Mouse (Mus musculus): Measurements from ENCODE around the gene Adgrg7. TPM values are rescaled to one million over a fixed set of nuclear protein-coding genes. Genes with fewer than 3 reads are reported as not detected.
A peak's percentile ranks its signal among the peaks of the same experiment; 100 is the strongest.

Gene Adgrg7
- 27.2 and 43.0 TPM in 2 replicates for polyA plus RNA-seq (2012; rRNA removed)

- no peak for DNase-seq (ENCODE audit: low read depth, low spot score)
- 18% methylated on average over 8 of the region's 8 CpGs for WGBS
Measured at GRCm38 (mm10) chr16:56795481-56796139, at the start of gene Adgrg7. Adgrg7 (minus strand) TSS chr16:56795855.

DNA sequence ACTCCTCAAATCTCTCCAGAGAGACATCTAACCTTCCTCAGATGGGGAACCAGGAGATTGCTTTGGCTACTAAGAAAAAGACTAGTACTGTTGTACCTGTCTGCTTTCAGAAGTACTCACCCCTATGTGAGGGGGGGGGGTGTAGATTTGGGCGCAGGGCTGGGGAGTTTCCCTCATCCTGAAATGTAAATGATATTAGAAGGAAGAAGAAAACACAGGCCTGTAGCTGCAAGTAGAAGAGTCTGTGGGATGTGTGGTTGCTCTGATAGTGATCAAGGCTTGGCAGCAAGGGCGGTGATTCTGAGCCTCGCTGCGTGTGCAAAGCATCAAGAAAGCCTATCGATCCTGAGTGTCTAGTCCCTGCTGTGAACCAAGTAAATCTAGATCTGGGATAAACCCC is 47.3 kb upstream of the Adgrg7 start:
- no peak for DNase-seq (ENCODE audit: low read depth, low spot score)

GRCm38 (mm10) chr16:56833312-56833711 is 37.7 kb upstream of the Adgrg7 start:
- 91% methylated on average over 1 of the region's 1 CpGs for WGBS

More for the DNA sequence above, 47.3 kb upstream of the Adgrg7 start:
- 91% methylated on average over 5 of the region's 5 CpGs for WGBS

GRCm38 (mm10) chr16:56831986-56832385 is 36.3 kb upstream of the Adgrg7 start:
- WGBS: 85% methylated on average over 2 of the region's 2 CpGs
- no peak for DNase-seq (ENCODE audit: low read depth, low spot score)

More at GRCm38 (mm10) chr16:56833312-56833711, 37.7 kb upstream of the Adgrg7 start:
- no peak for DNase-seq (ENCODE audit: low read depth, low spot score)

- DNase-seq (ENCODE audit: low read depth, low spot score): no peak
- 60% methylated on average over 6 of the region's 6 CpGs for WGBS
Measured at GRCm38 (mm10) chr16:56801370-56802109, 5.9 kb upstream of the Adgrg7 start.

DNA sequence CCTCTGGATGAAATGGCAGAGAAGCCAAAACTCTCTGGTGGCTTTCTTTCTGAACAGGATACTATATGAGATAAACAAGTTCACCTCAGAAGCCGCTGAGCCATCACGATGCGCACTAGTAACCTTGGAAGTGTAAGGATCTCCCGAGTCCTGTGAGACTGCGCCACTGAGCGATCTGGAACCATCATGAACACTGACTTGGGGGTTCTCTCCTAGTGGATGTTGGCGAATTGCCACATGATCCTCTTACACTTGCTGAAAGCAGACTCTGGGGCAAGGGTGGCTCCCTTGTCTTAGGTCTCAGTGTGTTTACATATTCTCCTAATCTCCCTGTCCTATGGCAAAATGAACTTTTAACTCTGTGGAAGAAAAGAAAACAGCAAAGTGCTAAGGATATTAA is 5.3 kb upstream of the Adgrg7 start:
- no peak for DNase-seq (ENCODE audit: low read depth, low spot score)
- WGBS: 88% methylated on average over 7 of the region's 7 CpGs

DNA sequence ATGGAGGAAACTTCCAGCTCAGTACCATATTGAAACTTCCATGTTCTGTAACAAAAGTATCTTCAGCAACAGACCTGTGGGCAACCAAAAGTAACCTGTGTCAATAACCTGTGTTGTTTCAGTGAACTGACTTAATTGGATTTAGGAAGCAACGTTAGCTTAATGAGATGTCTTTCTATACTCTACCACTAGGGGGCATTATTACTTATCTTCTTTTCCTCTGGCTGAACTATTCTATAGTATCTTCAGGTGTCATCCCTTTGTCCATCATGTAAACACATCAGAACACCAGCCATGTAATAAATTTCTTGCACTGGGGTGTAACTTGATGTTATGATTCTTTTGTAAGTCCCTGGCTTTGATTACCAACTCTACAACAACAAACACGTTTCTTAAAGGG is 4.8 kb upstream of the Adgrg7 start:
- DNase-seq (ENCODE audit: low read depth, low spot score): no peak
- 36% methylated on average over 2 of the region's 2 CpGs for WGBS

DNA sequence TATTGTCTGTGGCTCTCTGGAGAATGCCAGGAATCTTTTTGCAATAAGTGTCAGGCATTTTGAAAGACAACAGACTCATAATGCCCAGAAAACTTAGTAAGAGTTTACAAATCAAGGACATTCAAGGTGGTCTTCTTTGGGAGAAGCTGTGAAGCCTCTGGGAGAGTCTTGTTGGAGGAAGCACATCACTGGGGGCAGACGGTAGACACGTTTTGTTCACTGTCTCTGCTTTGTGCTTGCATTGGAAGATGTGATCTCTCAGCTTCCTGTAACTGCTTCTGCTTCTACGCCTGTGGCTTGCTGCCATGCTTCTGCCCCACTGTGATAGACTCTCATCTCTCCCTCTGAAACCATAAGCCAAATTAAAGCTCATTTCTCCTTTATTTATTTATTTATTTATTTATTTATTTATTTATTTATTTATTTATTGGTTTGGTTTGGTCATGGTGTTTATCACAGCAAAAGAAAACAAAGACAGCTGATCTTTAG is 3.9 kb upstream of the Adgrg7 start:
- no peak for DNase-seq (ENCODE audit: low read depth, low spot score)
- WGBS: 75% methylated on average over 3 of the region's 3 CpGs

- DNase-seq (ENCODE audit: low read depth, low spot score): no peak
- 23% methylated on average over 7 of the region's 7 CpGs for WGBS
Measured at GRCm38 (mm10) chr16:56798873-56799272, 3.2 kb upstream of the Adgrg7 start.

DNA sequence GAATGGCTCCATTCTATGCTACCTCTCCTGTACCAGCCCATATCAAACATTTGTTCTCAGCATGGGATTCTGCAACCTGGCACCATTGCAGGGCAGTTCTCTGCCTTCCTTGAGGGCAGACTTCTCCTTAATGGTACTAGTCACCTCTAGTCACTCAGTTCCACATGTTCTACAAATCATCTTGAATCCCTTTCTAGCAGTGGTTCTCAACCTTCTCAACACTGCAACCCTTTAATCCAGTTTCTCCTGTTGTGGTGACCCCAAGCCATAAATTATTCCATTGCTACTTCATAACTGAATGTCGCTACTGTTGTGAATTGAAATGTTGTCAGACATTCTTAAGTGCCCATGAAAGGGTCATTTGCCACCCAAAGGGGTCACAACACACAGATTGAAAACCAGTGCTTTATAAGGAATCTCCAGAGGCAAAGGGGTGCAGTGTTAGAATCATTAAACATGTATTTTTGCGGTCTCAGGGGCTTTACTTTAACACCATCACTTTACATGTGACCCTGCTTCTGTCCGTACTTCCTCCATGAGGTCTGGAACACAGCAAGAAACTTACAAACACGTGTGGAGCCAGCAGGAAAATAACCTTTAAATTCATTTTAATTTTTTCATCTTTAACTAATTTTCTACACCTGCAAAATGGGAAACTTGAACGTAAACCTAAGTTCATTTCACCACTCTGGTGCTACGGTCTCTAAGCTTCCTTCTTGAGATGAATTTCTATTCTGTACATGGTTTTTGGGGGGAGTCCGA is 1.1 kb downstream of the Adgrg7 start:
- no peak for DNase-seq (ENCODE audit: low read depth, low spot score)
- WGBS: 31% methylated on average over 7 of the region's 7 CpGs

- 11% methylated on average over 1 of the region's 1 CpGs for WGBS
- no peak for DNase-seq (ENCODE audit: low read depth, low spot score)
Measured at GRCm38 (mm10) chr16:56793778-56794177, 1.9 kb downstream of the Adgrg7 start.

GRCm38 (mm10) chr16:56785943-56786342 is 9.7 kb downstream of the Adgrg7 start:
- no peak for DNase-seq (ENCODE audit: low read depth, low spot score)
- 66% methylated on average over 2 of the region's 2 CpGs for WGBS

DNA sequence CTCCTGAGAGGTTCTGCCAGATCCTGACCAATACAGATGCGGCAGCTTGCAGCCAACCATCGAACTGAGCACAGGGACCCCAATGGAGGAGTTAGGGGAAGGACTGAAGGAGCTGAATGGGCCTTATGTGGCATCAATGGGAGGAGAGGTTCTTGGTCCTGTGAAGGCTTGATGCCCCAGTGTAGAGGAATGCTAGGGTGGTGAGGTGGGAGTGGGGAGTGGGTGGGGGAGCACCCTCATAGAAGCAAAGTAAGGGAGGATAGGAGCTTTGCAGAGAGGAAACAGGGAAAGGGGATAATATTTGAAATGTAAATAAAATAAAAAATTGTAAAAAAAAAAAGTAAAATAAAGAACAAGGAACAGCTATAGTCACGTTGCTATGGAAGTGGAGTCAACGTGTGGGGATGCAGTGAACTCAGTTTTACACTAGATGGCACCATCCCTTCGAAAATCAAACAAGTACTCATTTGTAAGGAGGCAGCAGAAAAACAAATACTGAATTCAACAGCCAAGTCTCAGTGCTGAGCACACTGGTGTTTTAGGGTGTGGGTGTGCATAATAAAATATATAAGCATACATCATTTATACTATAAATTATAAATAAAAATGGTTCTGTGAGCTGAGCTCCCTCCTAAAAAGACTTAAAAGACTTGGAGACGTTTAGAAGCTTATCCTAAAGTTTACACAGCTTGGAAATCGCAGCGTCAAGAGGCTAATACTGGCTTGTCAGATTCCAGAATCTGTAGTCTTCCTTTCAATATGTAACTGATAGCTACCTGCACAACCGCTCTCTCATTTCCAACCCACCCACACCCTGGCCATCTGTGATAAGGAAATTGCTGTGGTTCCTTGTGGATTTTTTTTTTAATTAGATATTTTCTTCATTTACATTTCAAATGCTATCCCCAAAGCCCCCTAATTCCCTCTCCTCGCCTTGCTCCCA is 24.2 kb downstream of the Adgrg7 start:
- DNase-seq (ENCODE audit: low read depth, low spot score): no peak
- WGBS: 46% methylated on average over 10 of the region's 10 CpGs

DNA sequence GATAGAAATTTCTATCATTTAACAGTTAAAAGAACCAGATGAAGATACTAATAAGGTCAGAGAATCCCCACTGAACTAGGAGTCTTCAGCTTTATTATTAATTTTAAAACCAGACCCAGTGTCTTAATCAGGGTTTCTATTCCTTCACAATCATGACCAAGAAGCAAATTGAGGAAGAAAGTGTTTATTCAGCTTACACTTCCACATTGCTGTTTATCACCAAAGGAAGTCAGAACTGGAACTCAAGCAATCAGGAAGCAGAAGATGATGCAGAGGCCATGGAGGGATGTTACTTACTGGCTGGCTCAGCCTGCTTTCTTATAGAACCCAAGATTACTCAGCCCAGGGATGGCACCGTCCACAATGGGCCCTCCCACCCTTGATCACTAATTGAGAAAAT is 66.6 kb downstream of the Adgrg7 start:
- DNase-seq (ENCODE audit: low read depth, low spot score): no peak
- WGBS: 45% methylated on average over 1 of the region's 1 CpGs

- 68% methylated on average over 10 of the region's 10 CpGs for WGBS
- DNase-seq (ENCODE audit: low read depth, low spot score): no peak
Measured at GRCm38 (mm10) chr16:56724927-56725326, 70.7 kb downstream of the Adgrg7 start.

- no peak for DNase-seq (ENCODE audit: low read depth, low spot score)
- 19% methylated on average over 4 of the region's 4 CpGs for WGBS
Measured at GRCm38 (mm10) chr16:56722357-56722756, 73.3 kb downstream of the Adgrg7 start.

- no peak for DNase-seq (ENCODE audit: low read depth, low spot score)
Measured at GRCm38 (mm10) chr16:56719031-56719430, 76.6 kb downstream of the Adgrg7 start.

- peak; percentile 97 for DNase-seq (ENCODE audit: low read depth, low spot score)
- under 1% methylated on average over 62 of the region's 62 CpGs for WGBS
Measured at GRCm38 (mm10) chr16:56717224-56718200, 78.1 kb downstream of the Adgrg7 start, which contains the start of gene Tfg. Tfg (minus strand) TSS chr16:56717450.

All from large intestine, adult 2 months (tissue).